Mouse (Mus musculus): Measurements from ENCODE around the gene Ntrk2.
"Not testable (repeated sequence)": the region's sequence is repeated elsewhere in the genome, so short reads cannot be mapped to it uniquely, and the experiment has no call there.

Gene Ntrk2

GRCm38 (mm10) chr13:59107791-59108190 is 301.4 kb downstream of the Ntrk2 start:
- DNase-seq (ENCODE audit: low spot score in 2 of 2) = not testable (repeated sequence)

- DNase-seq (ENCODE audit: low spot score in 2 of 2) = no peak
Measured at GRCm38 (mm10) chr13:59110107-59110506, 303.7 kb downstream of the Ntrk2 start.

- DNase-seq (ENCODE audit: low spot score in 2 of 2) = no peak
Measured at GRCm38 (mm10) chr13:59114684-59115083, 308.3 kb downstream of the Ntrk2 start.

- DNase-seq (ENCODE audit: low spot score in 2 of 2) = no peak
Measured at GRCm38 (mm10) chr13:59115551-59115950, 309.2 kb downstream of the Ntrk2 start.

GRCm38 (mm10) chr13:59117233-59117632 is 310.9 kb downstream of the Ntrk2 start:
- DNase-seq (ENCODE audit: low spot score in 2 of 2) = no peak

GRCm38 (mm10) chr13:59119596-59120394 is 313.4 kb downstream of the Ntrk2 start:
- DNase-seq (ENCODE audit: low spot score in 2 of 2) = no peak

- no peak for DNase-seq (ENCODE audit: low spot score in 2 of 2)
Measured at GRCm38 (mm10) chr13:59143141-59143744, 336.9 kb downstream of the Ntrk2 start.

GRCm38 (mm10) chr13:59144321-59144856 is 338.0 kb downstream of the Ntrk2 start:
- no peak for DNase-seq (ENCODE audit: low spot score in 2 of 2)

- no peak for DNase-seq (ENCODE audit: low spot score in 2 of 2)
Measured at GRCm38 (mm10) chr13:59145677-59146555, 339.5 kb downstream of the Ntrk2 start.

- no peak for DNase-seq (ENCODE audit: low spot score in 2 of 2)
Measured at GRCm38 (mm10) chr13:59146616-59147015, 340.2 kb downstream of the Ntrk2 start.

GRCm38 (mm10) chr13:59147976-59148375 is 341.6 kb downstream of the Ntrk2 start:
- DNase-seq (ENCODE audit: low spot score in 2 of 2) = no peak

- no peak for DNase-seq (ENCODE audit: low spot score in 2 of 2)
Measured at GRCm38 (mm10) chr13:59148793-59149192, 342.4 kb downstream of the Ntrk2 start.

- DNase-seq (ENCODE audit: low spot score in 2 of 2) = no peak
Measured at GRCm38 (mm10) chr13:59164015-59164414, 357.6 kb downstream of the Ntrk2 start.

- DNase-seq (ENCODE audit: low spot score in 2 of 2) = no peak
Measured at GRCm38 (mm10) chr13:59173840-59174239, 367.5 kb downstream of the Ntrk2 start.

- DNase-seq (ENCODE audit: low spot score in 2 of 2) = no peak
Measured at GRCm38 (mm10) chr13:59176021-59176420, 369.7 kb downstream of the Ntrk2 start.

GRCm38 (mm10) chr13:59176485-59176884 is 370.1 kb downstream of the Ntrk2 start:
- DNase-seq (ENCODE audit: low spot score in 2 of 2) = no peak

- no peak for DNase-seq (ENCODE audit: low spot score in 2 of 2)
Measured at GRCm38 (mm10) chr13:59177003-59177402, 370.6 kb downstream of the Ntrk2 start.

- no peak for DNase-seq (ENCODE audit: low spot score in 2 of 2)
Measured at GRCm38 (mm10) chr13:59179986-59180385, 373.6 kb downstream of the Ntrk2 start.

- DNase-seq (ENCODE audit: low spot score in 2 of 2) = no peak
Measured at GRCm38 (mm10) chr13:59180781-59181180, 374.4 kb downstream of the Ntrk2 start.

GRCm38 (mm10) chr13:59181188-59181947 is 375.0 kb downstream of the Ntrk2 start:
- DNase-seq (ENCODE audit: low spot score in 2 of 2) = no peak

- DNase-seq (ENCODE audit: low spot score in 2 of 2) = no peak
Measured at GRCm38 (mm10) chr13:59182630-59183029, 376.3 kb downstream of the Ntrk2 start.

Measured in spleen, postnatal 10 days (tissue).